Mouse (Mus musculus) CD4-positive naive resting alpha-beta T cell, adult 57 days (primary cell): Measurements from ENCODE around the gene Mmaa. TPM values are rescaled to one million over a fixed set of nuclear protein-coding genes. Genes with fewer than 3 reads are reported as not detected.

Experiments
- total RNA-seq: library from RNA; stranded (reverse); gene quantifications from one replicate; pipeline ENCODE4 v1.2.4, GENCODE M21; 2023

Gene Mmaa
- total RNA-seq, result 7.5 TPM

GRCm38 (mm10) chr8:79294610-79295275 is at the start of gene Mmaa:
TSS of gene Mmaa (minus strand) at chr8:79294937.

GRCm38 (mm10) chr8:79248470-79248869 is 46.3 kb downstream of the Mmaa start, which contains the start of gene 1700011L22Rik:
TSS of gene 1700011L22Rik (minus strand) at chr8:79248570.

Other genes with a start within 250 kb of the Mmaa start
- not detected for gene 1700011L22Rik, start 46.4 kb downstream of the Mmaa start, total RNA-seq
- gene Smad1, start 104.6 kb upstream of the Mmaa start, total RNA-seq, result 13.0 TPM